Mouse (Mus musculus) lung, embryonic 14.5 days (tissue): ENCODE results near the gene Hes1. TPM values are rescaled to one million over a fixed set of nuclear protein-coding genes. Genes with fewer than 3 reads are reported as not detected.

Source experiments
- ATAC-seq: fragments of 200-750 bp; cut with Nextera tagmentation; 2 replicates; pipeline ENCODE4 v1.8.0; 2017; ENCODE audit warnings: mild to moderate bottlenecking, moderate TSS enrichment, moderate library complexity; ENCODE audit not compliant: insufficient read depth
- DNase-seq: peaks from one replicate; pipeline ENCODE4 v3.0.0-alpha.2; 2015
- H3K27ac ChIP-seq: fragments of 300-500 bp; sonication (generic); 2 replicates; pipeline ENCODE4 v1.5.1; 2014; ENCODE audit warnings: low read depth, mild to moderate bottlenecking, moderate library complexity
- H3K27me3 ChIP-seq: fragments of 300-500 bp; sonication (generic); 2 replicates; pipeline ENCODE4 v1.6.1; 2014; ENCODE audit warnings: low read length, control low read depth; ENCODE audit not compliant: insufficient read depth
- H3K36me3 ChIP-seq: fragments of 300-500 bp; sonication (generic); 2 replicates; pipeline ENCODE4 v1.6.1; 2014; ENCODE audit warnings: control low read depth; ENCODE audit not compliant: insufficient read depth
- H3K4me1 ChIP-seq: fragments of 300-500 bp; sonication (generic); 2 replicates; pipeline ENCODE4 v1.6.1; 2014; ENCODE audit warnings: antibody characterized with exemption, control low read depth; ENCODE audit not compliant: insufficient read depth
- H3K4me2 ChIP-seq: fragments of 300-500 bp; sonication (generic); 2 replicates; pipeline ENCODE4 v1.6.1; 2014; ENCODE audit warnings: mild to moderate bottlenecking
- H3K4me3 ChIP-seq: fragments of 300-500 bp; sonication (generic); 2 replicates; pipeline ENCODE4 v1.5.1; 2014; ENCODE audit warnings: low read depth, low read length
- H3K9ac ChIP-seq: fragments of 300-500 bp; sonication (generic); 2 replicates; pipeline ENCODE4 v1.6.1; 2014
- H3K9me3 ChIP-seq: fragments of 300-500 bp; sonication (generic); 2 replicates; pipeline ENCODE4 v1.6.1; 2016; ENCODE audit warnings: low read depth, low read length, control low read depth
- CTCF ChIP-seq: IDR thresholded peaks from 2 replicates; pipeline ENCODE4 v1.5.1; 2016; ENCODE audit warnings: antibody characterized with exemption, low read depth
- WGBS: fragments of 180-500 bp; shearing (Covaris S2); extraction: QIAGEN DNeasy Blood & Tissue Kit; methylation state at CpG from one replicate; pipeline ENCODE4 v1.1.7; 2014; 5-methylcytosine and 5-hydroxymethylcytosine counted together
- polyA plus RNA-seq: library from polyadenylated mRNA; unstranded; fragments of >200 nt; fragmentation: Nextera tagmentation; extraction: Ambion mirVana; gene quantifications from 2 replicates; pipeline ENCODE4 v1.2.1, GENCODE M21; 2014

The Hes1 gene
- polyA plus RNA-seq, 1 experiment from 2014 or later: 52.9 TPM

GRCm38 (mm10) chr16:30060412-30060811 is 3.8 kb upstream of the Hes1 start:
- ATAC-seq (0 out of 2 replicates have a peak, but pooled peaks have one; percentile 10), DNase-seq (peak; percentile 68)
- Histone ChIP-seq H3K27ac (peak overlapping the region; percentile 90), H3K27me3 (no peaks in the 10 kb centered on the region), H3K9me3 (no peaks in the 10 kb centered on the region), H3K9ac (no peak overlapping the region), H3K36me3 (no peaks in the 10 kb centered on the region), H3K4me3 (no peak overlapping the region), H3K4me1 (peaks cover 59% of the 10 kb centered on the region), H3K4me2 (peak overlapping the region; percentile 3; the same call in 1 of the 2 replicates)
- 27% methylated on average over 8 of the region's 8 CpGs for WGBS
- TF ChIP-seq CTCF: no peak

- 24% methylated on average over 12 of the region's 12 CpGs for WGBS
- peak overlapping the region; percentile 84 for H3K4me3 ChIP-seq
- no peaks in the 10 kb centered on the region for H3K9me3 ChIP-seq
- no peak for TF ChIP-seq CTCF
- H3K9ac ChIP-seq: peak overlapping the region; percentile 89
- H3K27me3 ChIP-seq: no peaks in the 10 kb centered on the region
- peak overlapping the region; percentile 92 for H3K4me2 ChIP-seq
- no peak for ATAC-seq
- H3K27ac ChIP-seq: peak overlapping the region; percentile 99
- no peak for DNase-seq
- H3K36me3 ChIP-seq: peaks cover 5% of the 10 kb centered on the region; the same call in 1 of the 2 replicates
- H3K4me1 ChIP-seq: peaks cover 50% of the 10 kb centered on the region
Observed at GRCm38 (mm10) chr16:30062242-30063030, 1.7 kb upstream of the Hes1 start.

GRCm38 (mm10) chr16:30063121-30063881 is 883 bp upstream of the Hes1 start:
- Histone ChIP-seq H3K4me3 (peak overlapping the region; percentile 84), H3K9me3 (no peaks in the 10 kb centered on the region), H3K9ac (peak overlapping the region; percentile 89), H3K36me3 (peaks cover 11% of the 10 kb centered on the region), H3K27me3 (no peaks in the 10 kb centered on the region), H3K27ac (peak overlapping the region; percentile 99), H3K4me2 (peak overlapping the region; percentile 92), H3K4me1 (peaks cover 46% of the 10 kb centered on the region)
- ATAC-seq: peak; percentile 13
- WGBS: under 1% methylated on average over 79 of the region's 82 CpGs
- peak; percentile 84 for DNase-seq
- TF ChIP-seq CTCF: no peak

GRCm38 (mm10) chr16:30064613-30065012 is 429 bp downstream of the Hes1 start:
- Histone ChIP-seq H3K4me1 (peaks cover 47% of the 10 kb centered on the region), H3K27me3 (no peaks in the 10 kb centered on the region), H3K9me3 (no peaks in the 10 kb centered on the region), H3K4me2 (peak overlapping the region; percentile 92), H3K36me3 (peaks cover 11% of the 10 kb centered on the region), H3K4me3 (peak overlapping the region; percentile 84), H3K9ac (peak overlapping the region; percentile 52), H3K27ac (peak overlapping the region; percentile 99)
- 0% methylated on average over 8 of the region's 8 CpGs for WGBS
- TF ChIP-seq CTCF: peak; percentile 21; the same call in 1 of the 2 replicates
- no peak for DNase-seq
- ATAC-seq: no peak

- Histone ChIP-seq H3K36me3 (peaks cover 11% of the 10 kb centered on the region), H3K27ac (peak overlapping the region; percentile 99; the same call in 1 of the 2 replicates), H3K9me3 (no peaks in the 10 kb centered on the region), H3K4me3 (peak overlapping the region; percentile 84), H3K4me1 (peaks cover 45% of the 10 kb centered on the region), H3K9ac (no peak overlapping the region), H3K4me2 (peak overlapping the region; percentile 92), H3K27me3 (no peaks in the 10 kb centered on the region)
- WGBS: under 1% methylated on average over 21 of the region's 21 CpGs
- ATAC-seq (peak; percentile 65), DNase-seq (peak; percentile 99)
- TF ChIP-seq CTCF: no peak
Observed at GRCm38 (mm10) chr16:30065077-30065476, 893 bp downstream of the Hes1 start.

GRCm38 (mm10) chr16:30065537-30066183 is 1.5 kb downstream of the Hes1 start:
- Histone ChIP-seq H3K27me3 (no peaks in the 10 kb centered on the region), H3K36me3 (peaks cover 11% of the 10 kb centered on the region), H3K4me1 (peaks cover 39% of the 10 kb centered on the region), H3K9me3 (no peaks in the 10 kb centered on the region), H3K4me2 (peak overlapping the region; percentile 92), H3K9ac (peak overlapping the region; percentile 85), H3K4me3 (peak overlapping the region; percentile 84), H3K27ac (peak overlapping the region; percentile 93)
- WGBS: 0% methylated on average over 21 of the region's 21 CpGs
- TF ChIP-seq CTCF: no peak
- DNase-seq (peak; percentile 56), ATAC-seq (no peak)
